Comparison of ENCODE assay signal across 11 mouse cellular contexts in the genomic region with DNA sequence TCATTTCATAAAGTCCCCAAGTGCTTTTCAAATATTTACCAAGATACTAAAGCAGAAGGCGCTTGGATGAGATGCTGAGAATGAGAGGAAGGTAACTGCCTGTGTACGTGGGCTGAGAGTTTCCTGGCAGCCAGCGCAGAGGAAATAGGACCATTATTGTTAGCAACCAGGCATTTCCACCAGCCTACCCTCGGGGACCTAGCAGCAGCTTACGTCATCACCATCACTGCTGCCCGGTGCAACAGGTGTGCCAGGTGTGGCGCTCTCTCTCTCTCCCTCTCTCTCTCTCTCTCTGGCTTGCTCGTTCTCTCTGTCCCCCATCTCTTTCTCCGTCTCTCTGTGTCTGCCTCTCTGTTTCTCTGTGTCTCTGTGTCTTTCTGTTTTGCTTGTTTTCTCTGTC. TPM values are rescaled to one million over a fixed set of nuclear protein-coding genes. Genes with fewer than 3 reads are reported as not detected.
DNase-seq lines count a peak whose midpoint lies in the region; ATAC-seq lines count a peak whose summit lies in the region.
"Had no signal": no experiment of that assay in that cellular context is flagged by ENCODE, and none has a peak within 500 bp of the region (broad histone marks: within the 10 kb centered on the region; RNA-seq: fewer than 3 reads in every experiment).

No protein-coding gene starts in this region.

- no peaks in the 10 kb centered on the region for H3K9me3 ChIP-seq in limb, embryonic 11.5 days (ENCODE audit: control insufficient read depth, low read length)
- no peaks in the 10 kb centered on the region for H3K9me3 ChIP-seq in limb, embryonic 10.5 days (replicated peaks)
- no peaks in the 10 kb centered on the region for H3K9me3 ChIP-seq in intestine, embryonic 16.5 days (ENCODE audit: control insufficient read depth, low read length)

- H3K9ac ChIP-seq in limb, embryonic 11.5 days (ENCODE audit: low read length), result no peak overlapping the region
- no peak overlapping the region for H3K9ac ChIP-seq in intestine, embryonic 16.5 days (ENCODE audit: low read depth, low read length)
- H3K9ac ChIP-seq: liver, embryonic 14.5 days had no signal

- intact Hi-C loops in gastrocnemius, postnatal 36 days (cut with DNase I), result no loop called here

- ATAC-seq in limb, embryonic 11.5 days (ENCODE audit: insufficient number of reproducible peaks, low FRiP score, low TSS enrichment, low read depth), result no peak
- peak; percentile 82 for ATAC-seq in activated CD4-positive, CD25-positive, alpha-beta regulatory T cell, adult 4 months
- ATAC-seq in intestine, embryonic 16.5 days, result peak; percentile 67
- ATAC-seq: Patski had no signal

- H3K27me3 ChIP-seq in limb, embryonic 11.5 days (ENCODE audit: control insufficient read depth, insufficient read depth, low read length), result peaks cover 11% of the 10 kb centered on the region; the same call in 1 of the 2 replicates
- peaks cover 60% of the 10 kb centered on the region for H3K27me3 ChIP-seq in limb, embryonic 10.5 days (ENCODE audit: low read depth, poor library complexity, severe bottlenecking)
- H3K27me3 ChIP-seq in intestine, embryonic 16.5 days (replicated peaks; ENCODE audit: control insufficient read depth, insufficient read depth, low read length), result no peaks in the 10 kb centered on the region

- no peak overlapping the region for H3K4me3 ChIP-seq in limb, embryonic 11.5 days (ENCODE audit: low read depth, low read length)
- H3K4me3 ChIP-seq in limb, embryonic 10.5 days, result no peak overlapping the region
- no peak overlapping the region for H3K4me3 ChIP-seq in intestine, embryonic 16.5 days (ENCODE audit: low read length)

- WGBS in limb, embryonic 11.5 days, result 21% methylated on average over 9 of the region's 9 CpGs
- 26% methylated on average over 9 of the region's 9 CpGs for WGBS in limb, embryonic 10.5 days
- WGBS in intestine, embryonic 16.5 days, result 20% methylated on average over 9 of the region's 9 CpGs

- H3K27ac ChIP-seq in limb, embryonic 11.5 days (replicated peaks; ENCODE audit: low read depth, low read length), result no peak overlapping the region
- no peak overlapping the region for H3K27ac ChIP-seq in limb, embryonic 10.5 days
- no peak overlapping the region for H3K27ac ChIP-seq in intestine, embryonic 16.5 days (ENCODE audit: low read length)
- H3K27ac ChIP-seq: liver, embryonic 14.5 days had no signal

- H3K4me2 ChIP-seq in limb, embryonic 11.5 days (ENCODE audit: low read depth, severe bottlenecking), result 0 out of 2 replicates have a peak overlapping the region, but pooled peaks have one; percentile 12
- H3K4me2 ChIP-seq in intestine, embryonic 16.5 days (ENCODE audit: low read depth, low read length), result peak overlapping the region; percentile 3; the same call in 1 of the 2 replicates

- H3K36me3 ChIP-seq in limb, embryonic 11.5 days (ENCODE audit: control insufficient read depth, insufficient read depth, low read length), result no peaks in the 10 kb centered on the region
- no peaks in the 10 kb centered on the region for H3K36me3 ChIP-seq in limb, embryonic 10.5 days
- no peaks in the 10 kb centered on the region for H3K36me3 ChIP-seq in intestine, embryonic 16.5 days (ENCODE audit: control insufficient read depth, insufficient read depth, low read length)

- no peak for DNase-seq in limb, embryonic 11.5 days (ENCODE audit: low spot score)
- DNase-seq in limb, embryonic 10.5 days (ENCODE audit: low spot score), result no peak
- peak; percentile 26 to 27 for DNase-seq in right cerebral cortex, adult 2 months (ENCODE audit: low spot score in 2 of 2)
- no peak for DNase-seq in spleen, postnatal 36 days (ENCODE audit: low spot score in 2 of 2)
- DNase-seq in gastrocnemius, postnatal 36 days, result no peak
- DNase-seq in embryo, embryonic 10.5 days (ENCODE audit: low spot score), result no peak
- DNase-seq: gastrocnemius, postnatal 25 days had no signal

- peaks cover 19% of the 10 kb centered on the region for H3K4me1 ChIP-seq in limb, embryonic 11.5 days (ENCODE audit: control insufficient read depth, insufficient read depth, low read length)
- peaks cover 43% of the 10 kb centered on the region for H3K4me1 ChIP-seq in limb, embryonic 10.5 days
- H3K4me1 ChIP-seq in intestine, embryonic 16.5 days (ENCODE audit: control insufficient read depth, insufficient read depth, low read length), result peaks cover 9% of the 10 kb centered on the region; the same call in 1 of the 2 replicates

RNA-seq across cellular contexts. Expression of a gene that starts 55.1 kb away (rescaled TPM):
- 2.4 and 2.5 TPM in 2 replicates for polyA plus RNA-seq in limb, embryonic 11.5 days (2014; fragmentation: Nextera tagmentation; extraction: Ambion mirVana)
- 1.4 and 1.9 TPM in 2 replicates for polyA plus RNA-seq in limb, embryonic 10.5 days (2016; fragmentation: Nextera tagmentation; extraction: Ambion mirVana)
- polyA plus RNA-seq in activated CD4-positive, CD25-positive, alpha-beta regulatory T cell, adult 4 months (2017; shearing (Covaris generic)), result not detected
- 3.9 and 5.8 TPM in 2 replicates for polyA plus RNA-seq in intestine, embryonic 16.5 days (2015; fragmentation: Nextera tagmentation; extraction: Ambion mirVana)
- under 1 TPM; 0.22 to 0.28 TPM for total RNA-seq in gastrocnemius, postnatal 36 days (2021)

Comparison
In these comparisons a context has a peak if more than half of its experiments do, and no peak if none do; other contexts are left out.
1. DNase-seq: peak in right cerebral cortex, adult 2 months (2 of 2); none in limb, embryonic 11.5 days (single experiment), limb, embryonic 10.5 days (single experiment), spleen, postnatal 36 days (0 of 2), gastrocnemius, postnatal 36 days (0 of 2) and embryo, embryonic 10.5 days (single experiment).